Mouse (Mus musculus) liver, adult 2 months (tissue): ENCODE measurements at regions not wholly inside any gene's neighbourhood (a gene's known extent, or its start where the extent isn't known, plus 50 kb on each side); places are given as distances from the start of the nearest gene placed in this dataset.

Experiments
- DNase-seq: peaks from one replicate; pipeline ENCODE4 v3.0.0-alpha.2; 2011; ENCODE audit warnings: low read depth, low spot score; ENCODE audit errors: extremely low read depth
- H3K27ac ChIP-seq: fragments of 200-500 bp; replicated peaks from 2 replicates; pipeline ENCODE4 v1.5.1; 2012; ENCODE audit warnings: low read depth, mild to moderate bottlenecking, control low read depth, inconsistent platforms, low read length; ENCODE audit not compliant: insufficient read depth
- H3K27me3 ChIP-seq: fragments of 200-500 bp; 2 replicates; pipeline ENCODE4 v1.6.1; 2012; ENCODE audit warnings: mild to moderate bottlenecking, moderate library complexity, low read length, inconsistent platforms; ENCODE audit not compliant: control insufficient read depth, insufficient read depth
- H3K36me3 ChIP-seq: fragments of 200-500 bp; 2 replicates; pipeline ENCODE4 v1.6.1; 2012; ENCODE audit warnings: low read length, inconsistent platforms; ENCODE audit not compliant: control insufficient read depth, insufficient read depth
- H3K4me1 ChIP-seq: fragments of 200-500 bp; 2 replicates; pipeline ENCODE4 v1.6.1; 2011; ENCODE audit warnings: low read length; ENCODE audit not compliant: control insufficient read depth, insufficient read depth
- H3K4me3 ChIP-seq: fragments of 200-500 bp; 2 replicates; pipeline ENCODE4 v1.5.1; 2011; ENCODE audit warnings: low read depth, mild to moderate bottlenecking, control low read depth, low read length, moderate library complexity; ENCODE audit not compliant: insufficient read depth
- H3K79me2 ChIP-seq: fragments of 200-500 bp; 2 replicates; pipeline ENCODE4 v1.6.1; 2012; ENCODE audit warnings: inconsistent platforms, mild to moderate bottlenecking, low read length, moderate library complexity; ENCODE audit not compliant: control insufficient read depth, insufficient read depth
- H3K9ac ChIP-seq: fragments of 200-500 bp; 2 replicates; pipeline ENCODE4 v1.6.1; 2012; ENCODE audit warnings: low read depth, mild to moderate bottlenecking, control low read depth, inconsistent platforms, low read length
- CTCF ChIP-seq: fragments of 200-500 bp; IDR thresholded peaks from 2 replicates; pipeline ENCODE4 v1.5.1; 2011; ENCODE audit warnings: low read depth, low read length, control low read depth
- POLR2A ChIP-seq: fragments of 200-500 bp; IDR thresholded peaks from 2 replicates; pipeline ENCODE4 v1.6.1; 2011; ENCODE audit warnings: low read length, control low read depth; ENCODE audit not compliant: insufficient read depth; ENCODE audit errors: extremely low read depth
- WGBS: fragments of 180-500 bp; shearing (Covaris S2); methylation state at CpG from one replicate; pipeline ENCODE4 v1.1.7; 2018; 5-methylcytosine and 5-hydroxymethylcytosine counted together

DNA sequence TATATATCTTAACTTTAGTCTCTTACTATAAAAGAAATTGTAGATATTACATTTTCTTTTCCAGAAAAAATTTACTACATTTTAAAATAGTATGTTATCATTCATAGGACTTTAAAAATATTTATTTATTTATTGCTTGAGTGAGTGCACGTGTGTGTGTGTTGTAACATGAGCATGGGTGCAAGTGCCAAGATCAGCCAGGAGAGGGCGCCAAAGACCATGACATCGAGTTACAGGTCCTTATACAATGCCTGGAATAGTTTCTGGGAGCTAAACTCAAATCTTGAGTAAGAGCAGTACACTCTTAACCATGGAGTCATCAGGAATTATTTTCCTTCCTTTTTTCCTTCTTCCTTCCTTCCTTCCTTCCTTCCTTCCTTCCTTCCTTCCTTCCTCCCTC lies 185.4 kb upstream of the Mageb4 start:
- no peaks in the 10 kb centered on the region for H3K36me3 ChIP-seq
- H3K27me3 ChIP-seq = no peaks in the 10 kb centered on the region
- 6% methylated on average over 3 of the region's 3 CpGs for WGBS
- no peaks in the 10 kb centered on the region for H3K79me2 ChIP-seq
- peak; percentile 35 for DNase-seq
- H3K27ac ChIP-seq = no peak overlapping the region
- no peak overlapping the region for H3K4me3 ChIP-seq
- peak; percentile 63; the same call in 1 of the 2 replicates for TF ChIP-seq CTCF
- no peak for TF ChIP-seq POLR2A
- H3K4me1 ChIP-seq = no peaks in the 10 kb centered on the region
- no peak overlapping the region for H3K9ac ChIP-seq
